Mouse (Mus musculus) macrophage (primary cell): ENCODE data around the gene 1700037H04Rik. TPM values are rescaled to one million over a fixed set of nuclear protein-coding genes. Genes with fewer than 3 reads are reported as not detected.

ENCODE experiments used
- H3K27ac ChIP-seq: fragments of 350-480 bp; formaldehyde crosslinking; 2 replicates; pipeline ENCODE4 v1.9.0; 2021
- H3K36me3 ChIP-seq: fragments of 350-480 bp; formaldehyde crosslinking; 2 replicates; pipeline ENCODE4 v1.9.0; 2021; ENCODE audit errors: inconsistent target
- H3K4me3 ChIP-seq: fragments of 350-480 bp; formaldehyde crosslinking; 2 replicates; pipeline ENCODE4 v1.9.0; 2021; ENCODE audit errors: inconsistent target
- H3K79me2 ChIP-seq: fragments of 350-480 bp; formaldehyde crosslinking; 2 replicates; pipeline ENCODE4 v1.9.0; 2021; ENCODE audit errors: inconsistent target
- WGBS: methylation state at CpG from one replicate; pipeline ENCODE4 v1.1.7; 2026; ENCODE audit warnings: inconsistent platforms; ENCODE audit not compliant: missing documents; 5-methylcytosine and 5-hydroxymethylcytosine counted together
- polyA plus RNA-seq: library from polyadenylated mRNA; stranded (reverse); fragments of 250-400 nt; gene quantifications from 3 replicates; pipeline ENCODE4 v1.2.4, GENCODE M21; 2018; ENCODE audit warnings: inconsistent platforms

1700037H04Rik gene
- polyA plus RNA-seq, 1 experiment from 2014 or later, result 29.5 TPM

DNA sequence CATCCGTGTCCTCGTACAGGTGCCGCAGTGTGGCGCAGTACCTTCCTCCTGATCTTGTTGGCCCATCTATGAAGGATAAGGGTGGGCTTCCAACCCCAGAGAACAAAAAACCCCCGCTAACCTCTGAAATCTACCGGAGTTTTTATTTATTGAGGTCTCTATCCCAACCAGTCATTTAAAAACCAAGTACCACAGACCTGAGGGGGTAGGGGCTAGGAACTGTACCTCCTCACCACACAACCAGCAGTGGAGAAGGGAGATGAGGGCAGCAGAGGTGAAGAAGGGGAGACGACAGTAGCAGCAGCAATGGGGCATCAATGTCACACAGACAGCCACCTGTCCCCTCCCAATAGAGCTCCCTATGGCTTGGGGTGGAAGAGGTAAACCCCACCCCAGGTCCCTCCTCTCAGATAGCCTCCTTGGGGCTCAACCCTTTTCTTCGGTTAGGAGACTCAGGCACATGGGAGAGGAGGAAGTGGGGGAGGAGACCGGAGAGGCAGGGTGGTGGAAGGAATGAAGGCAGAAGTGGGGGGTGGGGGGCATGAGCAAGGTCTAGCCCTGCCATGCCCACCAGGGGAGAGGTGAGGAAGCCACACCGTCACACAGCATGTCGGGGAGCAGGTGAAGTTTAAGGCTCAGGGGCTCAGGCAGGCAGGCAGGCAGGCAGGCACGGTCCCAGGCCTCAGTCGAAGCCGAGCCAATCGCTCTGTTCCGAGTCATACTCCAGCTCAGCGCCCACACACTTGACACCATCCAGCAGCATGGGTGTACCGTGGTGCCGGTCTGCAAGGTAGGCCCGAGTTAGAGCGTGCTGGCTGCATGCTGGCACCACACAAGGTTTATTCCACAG, 13.5 kb downstream of the 1700037H04Rik start:
- Histone ChIP-seq H3K27ac (no peak overlapping the region), H3K79me2 (no peaks in the 10 kb centered on the region), H3K36me3 (peaks cover 57% of the 10 kb centered on the region), H3K4me3 (no peak overlapping the region)
- WGBS, result 82% methylated on average over 21 of the region's 21 CpGs

DNA sequence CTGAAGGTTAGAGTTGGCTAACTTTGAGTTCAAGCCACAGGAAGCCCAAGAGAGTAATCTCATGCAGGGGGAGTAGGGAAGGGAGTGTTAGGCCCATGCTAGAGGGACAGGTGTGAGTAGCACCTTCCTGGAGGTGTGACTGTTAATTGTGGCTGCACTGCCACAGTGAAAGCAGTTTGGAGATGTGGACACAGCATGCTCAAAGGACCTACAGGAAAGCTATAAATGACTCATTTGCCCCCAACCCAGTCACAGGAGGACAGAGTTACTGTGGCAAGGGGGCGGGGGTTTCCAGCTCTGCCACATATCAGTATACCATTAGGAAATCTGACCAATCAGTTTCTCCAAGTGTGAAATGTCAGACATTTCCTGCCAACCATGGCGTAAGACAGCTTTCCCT, 14.3 kb downstream of the 1700037H04Rik start:
- H3K36me3 ChIP-seq, result peaks cover 49% of the 10 kb centered on the region
- no peaks in the 10 kb centered on the region for H3K79me2 ChIP-seq
- no peak overlapping the region for H3K4me3 ChIP-seq
- H3K27ac ChIP-seq, result no peak overlapping the region
- WGBS, result 97% methylated on average over 2 of the region's 2 CpGs

DNA sequence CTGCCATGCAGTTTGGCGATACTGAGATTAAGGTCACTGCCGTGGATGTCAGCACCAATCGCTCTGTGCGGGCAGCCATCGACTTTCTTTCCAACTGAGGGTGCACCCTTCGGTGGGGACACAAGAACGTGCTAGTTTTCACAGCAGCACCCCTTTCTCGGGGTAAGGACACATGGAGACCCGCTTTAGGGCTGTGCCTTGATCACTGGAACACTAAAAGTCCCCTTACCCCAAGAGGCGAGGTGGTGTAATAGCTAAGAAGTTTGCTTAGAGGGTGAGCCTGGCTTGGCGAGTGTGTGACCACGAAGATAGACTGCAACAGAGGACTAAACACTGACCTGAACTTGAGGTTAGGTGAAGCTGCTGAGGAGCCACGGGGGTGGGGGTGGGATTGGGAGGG, 14.8 kb downstream of the 1700037H04Rik start:
- 90% methylated on average over 13 of the region's 13 CpGs for WGBS
- H3K27ac ChIP-seq, result no peak overlapping the region
- H3K36me3 ChIP-seq, result peaks cover 44% of the 10 kb centered on the region
- no peaks in the 10 kb centered on the region for H3K79me2 ChIP-seq
- no peak overlapping the region for H3K4me3 ChIP-seq

DNA sequence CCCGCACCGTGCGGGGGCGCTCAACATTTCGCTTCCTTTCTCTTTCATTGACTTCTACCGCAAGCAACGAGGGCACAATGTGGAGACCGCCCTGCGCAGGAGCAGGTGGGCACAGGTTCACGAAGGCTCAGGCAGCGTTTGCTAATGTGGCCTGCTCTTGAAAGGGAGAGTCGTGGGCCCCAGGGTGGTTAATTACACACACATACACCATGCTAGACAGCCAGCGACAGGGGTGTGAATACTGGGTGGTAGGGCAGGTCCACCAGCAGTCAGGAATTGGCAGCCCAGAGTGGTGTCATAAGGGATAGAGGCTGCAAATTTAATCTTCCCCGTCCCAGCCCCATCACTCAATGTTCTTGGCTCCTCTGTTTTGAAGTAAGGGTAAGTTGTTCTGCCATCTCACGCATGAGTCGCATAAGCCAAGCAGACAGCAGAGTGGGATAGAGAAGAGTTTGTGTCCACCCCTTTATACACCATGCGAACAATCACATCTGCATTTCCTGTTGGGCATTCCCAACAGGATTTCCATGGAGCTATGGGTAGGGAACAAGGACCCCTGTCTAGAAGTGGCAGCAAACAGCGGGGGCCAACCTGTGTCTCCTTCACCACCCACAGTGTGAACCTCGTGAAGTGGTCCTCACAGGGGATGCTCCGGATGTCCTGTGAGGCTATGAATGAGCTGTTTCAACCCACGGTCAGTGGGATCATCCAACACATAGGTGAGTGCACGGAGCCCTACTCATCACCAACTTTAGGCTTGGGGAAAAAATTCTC, 16.7 kb downstream of the 1700037H04Rik start:
- peaks cover 28% of the 10 kb centered on the region for H3K36me3 ChIP-seq
- no peak overlapping the region for H3K4me3 ChIP-seq
- H3K79me2 ChIP-seq, result no peaks in the 10 kb centered on the region
- WGBS, result 94% methylated on average over 22 of the region's 22 CpGs
- H3K27ac ChIP-seq, result no peak overlapping the region

DNA sequence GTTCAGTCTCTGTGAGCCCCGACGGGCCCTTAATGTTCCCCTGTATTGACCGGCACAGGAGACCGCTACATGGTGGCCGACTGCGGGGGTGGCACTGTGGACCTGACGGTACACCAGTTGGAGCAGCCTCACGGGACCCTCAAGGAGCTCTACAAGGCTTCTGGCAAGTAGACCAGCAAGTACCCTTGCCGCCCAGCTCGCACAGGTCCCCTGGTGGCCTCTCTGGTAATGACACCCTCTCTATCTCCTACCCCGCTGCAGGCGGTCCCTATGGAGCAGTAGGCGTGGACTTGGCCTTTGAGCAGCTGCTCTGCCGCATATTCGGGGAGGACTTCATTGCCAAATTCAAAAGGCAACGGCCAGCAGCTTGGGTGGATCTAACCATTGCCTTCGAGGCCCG, 17.3 kb downstream of the 1700037H04Rik start:
- no peak overlapping the region for H3K27ac ChIP-seq
- H3K36me3 ChIP-seq, result peaks cover 22% of the 10 kb centered on the region; the same call in 1 of the 2 replicates
- H3K4me3 ChIP-seq, result no peak overlapping the region
- WGBS, result 70% methylated on average over 18 of the region's 18 CpGs
- H3K79me2 ChIP-seq, result no peaks in the 10 kb centered on the region

DNA sequence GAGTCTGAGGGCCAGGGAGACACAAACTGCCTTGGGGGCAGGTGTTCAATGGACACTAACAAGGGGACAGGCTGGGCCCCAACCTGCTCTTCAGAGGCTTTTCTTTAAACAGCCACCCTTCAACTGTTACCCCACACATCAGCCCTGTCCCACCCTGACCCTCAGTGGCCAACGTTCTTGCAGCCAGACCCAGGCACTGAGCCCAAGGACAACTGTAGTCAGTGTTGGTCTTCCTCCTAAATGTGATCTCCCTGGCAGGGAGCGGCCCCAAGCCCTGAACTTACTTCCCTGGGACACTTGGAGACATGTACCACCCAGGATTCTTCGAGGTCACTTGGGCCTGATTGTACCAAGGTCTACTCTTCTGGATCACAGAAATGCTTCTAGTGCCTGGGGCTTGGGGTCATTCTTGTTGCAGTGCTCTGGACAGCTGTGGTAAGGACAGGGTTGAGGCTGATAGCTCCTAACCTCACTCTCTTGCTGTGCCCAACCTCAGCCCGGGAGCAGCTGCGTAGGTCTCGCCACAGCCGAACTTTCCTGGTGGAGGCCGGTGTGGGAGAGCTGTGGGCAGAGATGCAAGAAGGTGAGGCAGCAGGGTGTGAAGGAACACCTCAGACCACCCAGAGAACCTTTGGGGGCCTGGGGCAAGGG, 18.4 kb downstream of the 1700037H04Rik start:
- Histone ChIP-seq H3K79me2 (no peaks in the 10 kb centered on the region), H3K4me3 (no peak overlapping the region), H3K36me3 (peaks cover 13% of the 10 kb centered on the region; the same call in 1 of the 2 replicates), H3K27ac (no peak overlapping the region)
- WGBS, result 96% methylated on average over 8 of the region's 8 CpGs

DNA sequence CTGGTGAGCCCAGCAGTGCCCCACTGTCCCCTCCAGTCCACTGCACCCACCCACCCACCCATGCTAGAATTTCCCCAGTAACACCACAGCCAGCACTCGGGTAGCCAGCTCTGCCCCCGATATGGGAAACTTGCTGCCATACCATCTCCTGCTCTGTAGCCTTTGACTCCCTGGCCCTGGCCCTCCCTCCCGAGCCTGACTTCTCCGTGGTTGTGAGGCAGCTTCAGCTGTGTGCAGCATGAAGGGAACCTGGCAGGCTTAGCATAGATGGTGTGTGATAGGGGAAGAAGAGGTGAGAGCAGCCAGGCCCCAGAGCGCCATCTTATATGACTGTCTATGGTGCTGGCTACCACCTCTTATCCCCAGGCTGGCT, 19.4 kb downstream of the 1700037H04Rik start:
- H3K36me3 ChIP-seq, result peaks cover 3% of the 10 kb centered on the region; the same call in 1 of the 2 replicates
- no peak overlapping the region for H3K4me3 ChIP-seq
- no peaks in the 10 kb centered on the region for H3K79me2 ChIP-seq
- no peak overlapping the region for H3K27ac ChIP-seq
- 95% methylated on average over 4 of the region's 5 CpGs for WGBS

DNA sequence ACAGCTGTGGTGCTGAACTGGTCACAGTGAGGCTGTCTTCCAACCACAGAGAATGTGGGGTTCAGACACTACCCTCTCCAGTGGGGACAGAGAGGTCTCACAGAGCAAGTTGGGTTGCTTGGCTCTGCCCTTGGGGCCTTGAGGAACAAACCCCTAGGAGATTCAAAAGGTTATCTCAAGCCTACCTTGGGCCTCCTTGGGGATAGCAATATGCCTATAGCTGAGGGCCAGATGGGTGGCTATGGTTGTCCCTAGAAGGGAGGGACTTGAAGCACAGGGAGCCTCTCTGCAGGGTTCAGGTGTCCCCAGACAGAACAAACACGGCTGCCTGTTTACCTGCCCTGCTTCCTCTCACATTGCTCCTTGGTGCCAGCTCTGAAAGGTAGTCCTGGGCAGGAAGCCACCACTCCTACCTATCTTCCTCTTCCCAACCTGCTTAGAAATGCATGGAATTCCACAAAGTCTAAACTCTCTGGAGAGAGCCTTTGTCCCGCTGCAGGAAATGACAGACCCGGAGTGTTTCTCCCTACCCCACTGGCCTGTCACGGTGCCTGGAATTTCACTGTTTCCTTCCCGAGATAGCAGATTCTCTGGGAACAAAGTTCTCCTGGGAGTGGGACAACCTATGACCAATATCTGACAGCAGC, 19.9 kb downstream of the 1700037H04Rik start:
- Histone ChIP-seq H3K4me3 (no peak overlapping the region), H3K79me2 (no peaks in the 10 kb centered on the region), H3K36me3 (no peaks in the 10 kb centered on the region), H3K27ac (no peak overlapping the region)
- 89% methylated on average over 5 of the region's 5 CpGs for WGBS

DNA sequence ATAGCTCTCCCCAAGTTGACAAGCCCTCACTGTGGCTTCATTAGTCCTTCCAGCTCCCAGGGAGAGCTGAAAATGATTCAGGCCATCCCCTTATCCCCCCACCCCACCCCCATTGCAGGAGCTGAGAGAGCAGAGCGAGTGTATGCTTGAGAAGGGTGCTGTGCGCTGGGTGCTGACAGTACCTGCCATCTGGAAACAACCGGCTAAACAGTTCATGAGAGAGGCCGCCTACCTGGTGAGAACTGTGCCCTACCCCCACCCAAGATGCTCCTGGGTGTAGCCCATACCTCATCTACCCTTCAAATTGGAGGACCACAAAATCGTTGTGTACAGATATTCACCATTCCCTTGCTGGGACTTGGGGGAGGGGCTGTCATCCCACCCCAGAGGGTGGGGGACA, 20.6 kb downstream of the 1700037H04Rik start:
- 86% methylated on average over 5 of the region's 5 CpGs for WGBS
- Histone ChIP-seq H3K4me3 (no peak overlapping the region), H3K79me2 (no peaks in the 10 kb centered on the region), H3K36me3 (no peaks in the 10 kb centered on the region), H3K27ac (no peak overlapping the region)

DNA sequence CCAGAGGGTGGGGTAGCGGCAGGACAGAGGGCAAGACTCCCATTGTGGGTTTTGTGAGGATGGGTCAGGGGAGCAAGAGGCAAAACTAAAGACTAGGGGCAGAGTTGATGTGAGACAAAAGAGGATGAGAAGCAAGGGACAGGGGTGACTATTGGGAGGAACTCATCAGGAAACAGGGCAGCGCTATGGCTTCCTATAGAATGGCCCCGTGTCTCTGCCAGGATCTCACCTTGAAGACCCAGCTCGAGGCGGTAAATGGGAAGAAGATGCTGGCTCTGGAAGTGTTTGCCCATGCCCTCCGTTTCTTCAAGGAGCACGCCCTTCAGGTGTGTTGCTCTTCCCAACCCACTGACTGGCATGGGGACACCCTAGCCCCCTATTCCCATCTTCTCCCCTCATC, 21.1 kb downstream of the 1700037H04Rik start:
- no peak overlapping the region for H3K4me3 ChIP-seq
- no peaks in the 10 kb centered on the region for H3K79me2 ChIP-seq
- WGBS, result 98% methylated on average over 7 of the region's 7 CpGs
- no peak overlapping the region for H3K27ac ChIP-seq
- H3K36me3 ChIP-seq, result no peaks in the 10 kb centered on the region

DNA sequence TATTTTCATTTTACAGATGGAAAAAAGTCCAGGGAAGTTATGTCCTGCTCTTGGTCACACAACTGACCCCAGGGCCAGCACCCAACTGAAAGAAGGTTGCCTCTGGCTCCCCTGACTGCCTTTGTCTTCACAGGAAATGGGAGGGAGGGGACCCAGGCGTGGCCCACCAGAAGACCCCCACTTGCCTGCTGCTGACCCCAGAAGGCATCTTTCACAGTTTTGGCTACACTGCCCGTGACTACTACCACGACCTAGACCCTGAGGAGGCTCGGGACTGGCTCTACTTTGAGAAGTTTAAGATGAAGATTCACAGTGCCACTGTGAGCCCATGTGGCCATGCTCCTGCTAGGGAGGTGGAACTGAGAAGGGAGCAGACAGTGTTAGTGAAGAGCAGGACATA, 21.6 kb downstream of the 1700037H04Rik start:
- WGBS, result 90% methylated on average over 4 of the region's 4 CpGs
- Histone ChIP-seq H3K4me3 (no peak overlapping the region), H3K79me2 (no peaks in the 10 kb centered on the region), H3K27ac (no peak overlapping the region), H3K36me3 (no peaks in the 10 kb centered on the region)

DNA sequence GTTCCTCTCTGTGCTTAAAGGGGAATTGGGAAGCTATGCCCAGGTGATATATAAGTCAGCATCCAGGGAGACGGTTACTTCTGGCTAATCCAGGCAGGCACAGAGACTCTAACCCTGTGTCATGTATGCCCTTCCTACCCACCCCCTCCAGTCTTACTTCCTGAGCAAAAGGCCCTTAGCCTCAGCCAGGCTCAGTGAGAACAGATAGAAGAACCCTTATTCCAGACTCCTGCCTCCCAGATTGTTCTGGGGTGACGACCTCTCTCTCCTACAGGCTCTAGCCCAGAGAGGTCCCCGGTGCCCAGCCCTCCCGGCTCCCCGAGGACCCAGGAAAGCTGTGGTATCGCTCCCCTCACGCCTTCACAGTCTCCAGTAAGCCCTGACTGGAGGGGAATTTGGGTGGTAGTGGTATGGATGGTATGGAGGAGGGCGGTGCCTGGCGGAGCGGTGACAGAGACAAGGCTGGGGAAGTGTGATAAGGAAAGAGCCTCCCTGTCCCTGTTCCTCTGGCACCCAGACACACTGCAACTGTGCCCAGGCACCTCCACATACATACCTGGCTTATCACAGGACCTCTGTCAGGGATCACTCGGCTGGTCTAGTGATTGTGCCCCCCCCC, 24.3 kb downstream of the 1700037H04Rik start:
- WGBS, result 92% methylated on average over 11 of the region's 11 CpGs
- Histone ChIP-seq H3K27ac (no peak overlapping the region), H3K4me3 (no peak overlapping the region)

DNA sequence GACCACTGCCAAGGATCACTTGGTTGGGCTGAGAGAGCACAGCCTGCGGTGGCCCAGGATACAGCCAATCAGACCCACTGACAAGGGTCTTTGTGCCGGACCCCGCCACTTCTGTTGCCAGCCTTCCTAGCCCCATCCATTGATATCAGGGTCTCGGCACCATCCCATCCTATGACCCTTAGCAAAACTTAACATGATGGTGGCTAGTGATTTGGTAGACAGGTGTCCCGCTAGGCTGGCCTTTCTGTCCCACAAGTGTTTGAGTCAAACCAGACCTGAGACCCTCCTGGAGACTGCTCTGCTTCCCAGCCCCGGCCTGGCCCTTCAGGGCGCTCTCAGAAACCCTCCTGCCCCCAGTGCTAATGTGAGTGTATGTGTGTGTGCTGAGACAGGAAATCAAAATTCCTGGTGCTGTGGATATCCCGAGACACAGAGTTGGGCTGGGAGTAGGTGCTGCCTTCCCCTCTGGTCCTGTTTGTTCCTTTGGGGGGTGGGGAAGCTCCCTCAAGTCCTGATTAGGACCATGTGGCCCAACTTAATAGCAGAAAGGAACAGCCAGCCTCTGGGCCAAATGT, 25.0 kb downstream of the 1700037H04Rik start:
- H3K36me3 ChIP-seq, result no peaks in the 10 kb centered on the region
- WGBS, result 85% methylated on average over 7 of the region's 8 CpGs
- H3K4me3 ChIP-seq, result no peak overlapping the region
- H3K27ac ChIP-seq, result no peak overlapping the region
- no peaks in the 10 kb centered on the region for H3K79me2 ChIP-seq

More for the DNA sequence above, 24.3 kb downstream of the 1700037H04Rik start:
- H3K79me2 ChIP-seq, result no peaks in the 10 kb centered on the region
- H3K36me3 ChIP-seq, result no peaks in the 10 kb centered on the region

DNA sequence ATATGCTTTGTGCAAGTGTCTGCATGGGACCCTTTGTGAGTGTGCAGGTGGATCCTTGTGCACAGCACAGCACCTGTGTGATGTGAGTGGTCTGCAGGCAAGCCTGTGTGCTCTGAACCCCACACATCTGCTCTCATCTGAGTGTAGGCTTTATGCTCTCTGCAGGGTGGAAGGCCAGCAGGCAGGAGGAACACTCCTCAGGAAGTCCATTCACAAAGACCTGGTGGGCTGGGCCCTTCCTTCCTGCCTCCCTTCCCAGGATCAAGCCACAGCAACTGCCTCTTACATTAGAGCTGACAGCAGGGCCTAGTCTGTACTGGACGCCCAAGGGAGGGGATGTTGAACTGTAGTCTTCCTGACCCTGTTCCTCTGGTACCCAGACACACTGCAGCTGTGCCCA, 25.5 kb downstream of the 1700037H04Rik start:
- Histone ChIP-seq H3K36me3 (no peaks in the 10 kb centered on the region), H3K79me2 (no peaks in the 10 kb centered on the region), H3K27ac (no peak overlapping the region), H3K4me3 (no peak overlapping the region)
- WGBS, result 13% methylated on average over 1 of the region's 1 CpGs
